17 mouse cellular contexts compared by ENCODE assay signal in genomic region chr9:100176291-100176690, GRCm38 (mm10).
"Had no signal": no experiment of that assay in that cellular context is flagged by ENCODE, and none has a peak within 500 bp of the region (broad histone marks: within the 10 kb centered on the region; RNA-seq: fewer than 3 reads in every experiment).

No protein-coding gene starts in this region.

- DNase-seq: kidney, adult 18-20 months; kidney, adult 9 months; kidney, postnatal 14 days; kidney, postnatal 4 days; left cerebral cortex, postnatal 4 days; liver, postnatal 0 days; lung, embryonic 14.5 days; thymus, adult 2 months; thymus, postnatal 14 days had no signal

- H3K4me3 ChIP-seq: limb, embryonic 12.5 days; limb, embryonic 15.5 days; midbrain, embryonic 12.5 days; midbrain, embryonic 15.5 days; neural tube, embryonic 12.5 days; neural tube, embryonic 15.5 days had no signal

- H3K27ac ChIP-seq: limb, embryonic 12.5 days; limb, embryonic 15.5 days; liver, embryonic 14.5 days; macrophage; midbrain, embryonic 12.5 days; midbrain, embryonic 15.5 days; neural tube, embryonic 12.5 days; neural tube, embryonic 15.5 days had no signal
